Mouse (Mus musculus): ENCODE measurements around the gene Haus2. TPM values are rescaled to one million over a fixed set of nuclear protein-coding genes. Genes with fewer than 3 reads are reported as not detected.
"Not testable (repeated sequence)": the region's sequence is repeated elsewhere in the genome, so short reads cannot be mapped to it uniquely, and the experiment has no call there.

Haus2 gene
- 13.5 and 14.3 TPM in 2 replicates for total RNA-seq (2021)
- long read RNA-seq, experiment 1, transcript Haus2-203 (6 exons, 3,154 nt): major isoform, 16 of 20 reads
- long read RNA-seq, experiment 1, partial matches to known transcripts: 0 of 20 reads
- long read RNA-seq, experiment 1, other reads (novel, unspliced or antisense): 3 of 20 reads
- long read RNA-seq, experiment 2, partial matches to known transcripts: 0 of 5 reads
- long read RNA-seq, experiment 2, other reads (novel, unspliced or antisense): 1 of 5 reads

GRCm38 (mm10) chr2:120608830-120609723, at the start of gene Haus2, which contains the start of gene Lrrc57:
Gene Haus2, plus strand, starts transcription at chr2:120609383.
Gene Lrrc57, minus strand, starts transcription at chr2:120609520.
- peak; percentile 97 for DNase-seq

GRCm38 (mm10) chr2:120561524-120561923, 47.7 kb upstream of the Haus2 start:
- no peak for DNase-seq

- DNase-seq: no peak
These were observed 46.3 kb upstream of the Haus2 start for GRCm38 (mm10) chr2:120562859-120563234.

GRCm38 (mm10) chr2:120563235-120563990, 45.8 kb upstream of the Haus2 start, which contains the start of gene Zfp106:
Gene Zfp106, minus strand, starts transcription at chr2:120563843.
- DNase-seq: peak; percentile 93

DNA sequence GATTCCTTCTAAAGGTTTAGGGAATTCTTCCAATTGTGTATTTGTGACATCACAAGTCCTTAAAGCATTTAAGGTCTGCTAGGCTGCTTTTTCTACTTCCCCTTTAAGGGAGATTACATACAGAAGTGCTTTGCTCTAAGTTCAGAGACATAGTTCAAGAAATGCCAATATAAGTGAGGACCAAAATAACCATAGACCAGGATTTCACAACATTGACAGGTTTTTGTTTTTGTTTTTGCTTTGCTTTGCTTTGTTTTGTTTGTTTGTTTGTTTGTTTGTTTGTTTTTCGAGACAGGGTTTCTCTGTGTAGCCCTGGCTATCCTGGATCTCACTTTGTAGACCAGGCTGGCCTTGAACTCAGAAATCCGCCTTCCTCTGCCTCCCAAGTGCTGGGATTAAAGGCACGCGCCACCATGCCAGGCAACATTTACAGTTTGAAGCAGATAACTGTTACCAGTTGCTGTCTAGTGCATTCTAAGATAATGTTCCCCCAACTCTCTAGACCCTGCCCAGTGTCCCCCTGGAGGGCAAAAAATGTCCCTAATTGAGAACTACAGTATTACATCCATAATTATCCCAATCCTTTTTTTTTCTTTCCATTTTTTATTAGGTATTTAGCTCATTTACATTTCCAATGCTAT, 44.5 kb upstream of the Haus2 start:
- DNase-seq: not testable (repeated sequence)

- DNase-seq: no peak
These were observed 43.8 kb upstream of the Haus2 start for GRCm38 (mm10) chr2:120565363-120565762.

DNA sequence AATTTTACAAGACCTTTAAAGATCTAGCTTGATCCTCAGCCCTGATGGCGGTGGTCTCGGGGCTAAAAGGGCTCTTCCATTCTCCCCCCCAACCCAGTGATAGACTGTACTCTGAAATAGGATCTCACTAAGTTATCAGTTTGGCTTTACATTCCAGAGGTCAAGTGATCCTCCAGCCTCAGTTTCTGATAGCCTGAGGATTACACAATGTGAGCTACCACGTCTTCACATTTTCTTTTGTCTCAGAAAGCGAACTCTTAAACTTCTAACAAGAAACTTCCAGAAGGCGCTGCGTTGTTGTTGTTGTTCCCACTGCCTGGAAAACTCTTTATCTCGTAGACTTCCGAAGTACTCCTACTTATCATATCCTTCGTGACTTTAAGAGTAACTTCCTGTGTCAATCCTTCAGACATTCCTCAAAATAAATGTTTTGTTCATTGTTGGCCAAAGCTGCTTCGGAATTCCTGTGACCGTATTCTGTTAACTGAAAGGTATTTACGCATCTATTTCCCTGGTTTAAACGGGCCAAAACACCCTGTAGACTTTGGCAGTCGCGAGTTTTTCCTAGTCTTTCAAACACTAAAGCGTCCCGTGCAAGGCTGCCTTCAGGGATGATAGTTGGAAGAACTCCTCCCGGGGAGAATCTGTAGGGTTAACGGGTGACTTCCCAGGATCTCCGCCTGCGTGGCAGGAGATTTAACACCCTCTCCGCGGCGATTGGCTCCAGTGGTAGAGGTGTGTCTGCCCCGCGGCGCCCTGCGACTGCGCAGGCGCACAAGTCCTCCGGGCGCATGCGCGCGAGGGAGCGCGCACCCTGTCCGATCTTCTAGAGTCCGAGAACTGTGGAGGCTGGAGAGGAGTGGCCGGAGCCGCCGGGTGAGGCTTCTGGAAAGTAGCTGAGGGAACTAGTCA, 42.0 kb upstream of the Haus2 start, which contains the start of gene Snap23:
Gene Snap23, plus strand, starts transcription at position 786 of the 912 bp plus-strand sequence.
- DNase-seq: peak; percentile 97

DNA sequence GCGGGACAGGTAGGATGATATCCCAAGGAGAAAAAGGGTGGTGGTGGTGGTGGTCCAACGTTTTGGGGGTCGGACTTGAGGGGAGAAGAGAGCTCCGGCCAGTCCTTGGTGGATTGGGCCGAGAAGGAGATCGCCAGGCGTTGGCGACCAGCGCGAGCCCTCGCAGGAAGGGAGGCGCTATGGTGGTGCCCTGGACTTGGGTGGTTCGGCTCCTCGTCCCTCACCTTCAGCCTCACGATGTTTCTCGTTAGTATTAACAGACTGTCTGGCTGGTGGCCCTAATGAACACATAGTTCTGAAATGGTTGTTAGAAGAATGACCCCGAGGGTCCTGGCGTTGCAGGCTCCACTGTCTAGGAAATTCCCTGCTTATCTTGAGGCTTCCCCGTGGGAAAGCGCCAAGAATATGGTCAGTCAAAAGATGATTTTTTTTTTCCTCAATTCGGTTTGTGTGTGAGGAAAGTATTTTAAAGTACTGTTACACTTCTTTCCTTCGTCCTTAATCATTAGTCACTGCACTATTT, 41.3 kb upstream of the Haus2 start:
- DNase-seq: no peak

- DNase-seq: no peak
These were observed 38.1 kb upstream of the Haus2 start for GRCm38 (mm10) chr2:120571081-120571480.

DNA sequence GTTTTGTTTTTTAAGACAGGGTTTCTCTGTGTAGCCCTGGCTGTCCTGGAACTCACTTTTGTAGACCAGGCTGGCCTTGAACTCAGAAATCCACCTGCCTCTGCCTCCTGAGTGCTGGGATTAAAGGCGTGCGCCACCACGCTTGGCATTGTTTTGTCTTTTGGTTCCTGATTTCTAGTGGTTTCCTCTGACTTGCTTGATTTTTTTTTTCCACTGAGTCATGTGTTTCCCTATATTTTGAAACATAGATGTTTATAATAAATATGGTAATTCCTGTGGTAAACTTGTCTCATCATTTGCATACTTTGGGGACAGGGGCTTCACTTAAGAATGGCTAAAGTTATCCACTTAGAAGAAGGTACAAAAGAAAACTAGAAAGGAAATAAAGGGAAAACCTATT, 37.0 kb upstream of the Haus2 start:
- not testable (repeated sequence) for DNase-seq

- DNase-seq: no peak
These were observed 34.1 kb upstream of the Haus2 start for GRCm38 (mm10) chr2:120575121-120575520.

DNA sequence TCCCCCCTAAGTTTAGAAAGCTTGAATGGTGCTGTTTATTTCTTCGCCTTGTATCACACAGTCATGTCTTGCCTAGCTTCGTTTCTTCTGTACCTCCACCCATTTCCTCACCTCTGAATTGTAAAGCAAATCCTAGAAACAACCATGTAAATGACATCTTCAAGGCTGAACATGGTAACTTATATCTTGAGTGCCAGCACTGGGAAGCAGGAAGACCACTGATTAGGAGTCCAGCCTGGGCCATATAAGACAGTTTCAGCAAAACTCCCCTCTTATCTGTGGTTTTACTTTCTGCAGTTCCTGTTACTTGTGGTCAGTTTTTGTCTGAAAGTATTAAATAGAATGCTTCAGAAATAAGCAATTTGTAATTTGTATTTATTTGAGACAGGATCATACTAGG, 33.2 kb upstream of the Haus2 start:
- DNase-seq: no peak

DNA sequence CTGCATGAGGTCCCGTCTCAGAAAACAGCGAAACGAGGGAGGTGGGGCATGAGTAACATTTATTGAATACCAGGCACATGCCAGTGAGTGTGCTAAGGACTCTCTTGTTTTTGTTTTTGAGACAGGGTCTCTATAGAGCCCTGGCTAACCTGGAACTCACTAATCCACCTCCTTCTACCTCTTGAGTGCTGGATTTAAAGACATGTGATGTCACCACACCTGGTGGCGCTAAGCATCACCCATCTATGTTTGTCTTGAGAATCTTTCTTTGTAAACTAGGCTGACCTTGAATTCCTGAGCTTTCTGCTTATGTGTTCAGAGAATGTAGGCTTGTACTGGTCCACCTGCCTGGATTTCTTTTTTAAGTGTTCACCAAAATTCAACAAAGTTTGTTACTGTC, 31.4 kb upstream of the Haus2 start:
- no peak for DNase-seq

DNA sequence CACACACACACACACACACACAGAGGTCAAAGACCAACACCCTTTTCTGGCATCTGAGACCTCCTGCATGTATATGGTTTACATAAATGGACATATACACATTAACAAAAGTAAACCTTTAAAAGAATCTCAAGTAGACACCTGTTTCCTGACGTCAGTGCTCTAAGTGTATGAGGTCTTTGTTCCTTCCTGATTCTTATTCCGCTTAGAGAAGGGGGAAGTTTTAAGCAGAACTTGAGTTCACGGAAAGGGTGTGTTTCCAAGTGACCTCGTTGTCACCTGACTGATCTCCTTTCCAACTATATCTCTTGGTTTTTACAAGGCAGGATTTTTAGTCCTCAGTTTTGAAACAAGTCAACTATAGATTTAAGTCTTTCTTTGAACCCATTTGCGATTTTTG, 30.9 kb upstream of the Haus2 start:
- no peak for DNase-seq

DNA sequence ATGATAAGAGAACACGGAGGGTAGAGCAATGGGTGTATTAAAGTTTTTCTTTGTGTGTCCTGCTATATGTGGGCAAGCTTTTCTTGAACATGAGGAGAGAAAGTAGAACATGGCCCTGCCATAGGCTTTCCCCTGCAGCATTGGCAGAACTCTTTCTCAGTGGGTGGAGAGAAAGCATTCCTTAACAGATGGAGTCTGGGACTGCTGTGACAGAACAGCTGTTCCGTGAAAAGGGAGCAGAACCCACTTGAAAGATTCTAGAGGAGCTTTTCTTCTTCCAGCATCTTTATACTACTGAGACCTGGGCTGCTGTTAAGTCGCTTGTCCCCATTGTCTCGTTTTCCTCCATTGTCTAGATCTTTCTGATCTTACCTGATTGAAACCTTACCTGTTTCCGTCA, 19.4 kb upstream of the Haus2 start:
- no peak for DNase-seq

DNA sequence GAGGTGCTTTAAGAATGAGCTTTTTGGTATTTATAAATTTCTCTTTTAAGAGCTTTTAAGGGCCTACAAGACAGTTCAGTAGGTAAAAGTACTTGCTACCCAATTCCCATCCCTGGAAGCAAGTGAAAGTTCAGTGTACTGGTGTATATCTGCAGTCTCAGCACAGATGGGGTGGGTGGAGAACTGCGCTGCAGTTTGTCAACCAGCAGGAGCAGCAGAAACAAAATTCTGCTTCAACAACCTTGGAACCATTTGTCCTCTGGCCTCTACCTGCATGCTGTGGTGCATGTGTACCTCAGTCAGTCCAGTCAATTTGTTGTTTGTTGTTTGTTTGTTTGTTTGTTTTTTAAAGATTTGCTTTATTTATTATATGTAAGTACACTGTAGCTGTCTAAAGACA, 17.0 kb upstream of the Haus2 start:
- no peak for DNase-seq

DNA sequence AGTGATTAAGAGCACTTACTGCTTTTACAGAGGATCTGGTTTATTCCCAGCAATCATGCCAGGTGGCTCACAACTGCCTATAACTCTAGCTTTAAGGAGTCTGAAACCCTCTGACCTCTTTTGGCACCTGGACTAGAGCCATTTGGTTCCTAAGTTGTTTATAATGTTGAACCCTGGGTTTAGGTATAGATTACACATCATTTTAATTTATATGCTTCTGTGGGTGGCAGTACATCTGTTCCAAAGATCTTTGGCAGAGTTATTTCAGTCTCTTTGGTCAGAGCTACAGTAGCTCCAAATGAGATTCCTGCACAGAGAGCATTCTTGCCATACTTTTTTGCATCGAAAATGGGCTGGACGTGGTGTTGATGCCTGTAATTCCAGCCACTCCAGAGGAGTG, 11.4 kb upstream of the Haus2 start:
- no peak for DNase-seq

DNA sequence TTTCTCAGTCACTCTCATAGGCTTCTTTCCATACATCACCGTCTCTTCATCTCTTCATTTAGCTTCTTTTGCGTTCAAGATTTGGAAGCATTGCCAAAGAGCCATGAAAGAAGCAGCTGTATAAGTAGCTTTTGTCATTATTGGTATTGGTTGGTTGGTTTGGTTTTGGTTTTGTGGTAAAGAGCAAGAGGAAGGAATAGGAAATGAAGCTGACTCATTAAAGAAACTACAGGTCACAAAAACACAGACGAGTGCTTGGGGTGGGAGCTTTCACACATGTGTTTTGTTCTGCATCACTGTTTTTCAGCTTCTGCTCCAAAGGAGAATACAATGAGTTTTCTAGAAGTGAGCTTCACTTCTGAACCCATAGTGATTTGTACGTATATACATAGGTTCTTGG, 9.7 kb upstream of the Haus2 start:
- no peak for DNase-seq

GRCm38 (mm10) chr2:120606021-120606690, 3.0 kb upstream of the Haus2 start:
- peak; percentile 24 for DNase-seq
